Mouse (Mus musculus): ENCODE measurements around the gene Sf3b1. TPM values are rescaled to one million over a fixed set of nuclear protein-coding genes. Genes with fewer than 3 reads are reported as not detected.
"Not testable (repeated sequence)": the region's sequence is repeated elsewhere in the genome, so short reads cannot be mapped to it uniquely, and the experiment has no call there.

The Sf3b1 gene
- total RNA-seq, 2 experiments from 2014 or later: 142 to 175 TPM

DNA sequence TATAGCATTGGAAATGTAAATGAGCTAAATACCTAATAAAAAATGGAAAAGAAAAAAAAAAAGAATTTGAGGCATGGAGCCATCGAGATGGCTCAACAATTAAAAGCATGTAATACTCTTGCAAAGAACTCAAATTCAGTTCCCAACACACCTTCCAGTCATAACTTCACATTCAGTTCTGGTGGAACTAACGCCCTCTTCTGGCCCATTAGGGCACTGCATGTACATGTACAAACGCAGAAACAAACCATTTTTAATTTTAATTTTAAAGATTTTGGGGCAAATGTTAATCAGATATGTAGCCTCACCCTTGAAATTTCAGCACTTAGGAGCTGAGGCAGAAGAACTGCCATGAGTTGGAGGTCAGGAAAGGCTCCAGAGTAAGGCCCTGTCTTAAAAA, 68.8 kb downstream of the Sf3b1 start:
- DNase-seq (ENCODE audit: low spot score in 2 of 2): no peak

DNA sequence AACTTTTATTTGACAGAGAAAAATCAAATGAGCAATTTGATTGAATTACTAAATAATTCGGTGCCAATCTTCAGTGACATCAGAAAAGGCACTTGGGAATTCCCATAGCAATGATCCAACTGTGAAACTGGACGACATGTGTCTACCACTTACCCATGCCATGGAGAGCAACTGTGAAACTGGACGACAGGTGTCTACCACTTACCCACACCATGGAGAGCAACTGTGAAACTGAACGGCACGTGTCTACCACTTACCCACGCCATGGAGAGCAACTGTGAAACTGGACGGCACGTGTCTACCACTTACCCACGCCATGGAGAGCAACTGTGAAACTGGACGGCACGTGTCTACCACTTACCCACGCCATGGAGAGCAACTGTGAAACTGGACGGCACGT, 70.3 kb downstream of the Sf3b1 start:
- DNase-seq (ENCODE audit: low spot score in 2 of 2): not testable (repeated sequence)

DNA sequence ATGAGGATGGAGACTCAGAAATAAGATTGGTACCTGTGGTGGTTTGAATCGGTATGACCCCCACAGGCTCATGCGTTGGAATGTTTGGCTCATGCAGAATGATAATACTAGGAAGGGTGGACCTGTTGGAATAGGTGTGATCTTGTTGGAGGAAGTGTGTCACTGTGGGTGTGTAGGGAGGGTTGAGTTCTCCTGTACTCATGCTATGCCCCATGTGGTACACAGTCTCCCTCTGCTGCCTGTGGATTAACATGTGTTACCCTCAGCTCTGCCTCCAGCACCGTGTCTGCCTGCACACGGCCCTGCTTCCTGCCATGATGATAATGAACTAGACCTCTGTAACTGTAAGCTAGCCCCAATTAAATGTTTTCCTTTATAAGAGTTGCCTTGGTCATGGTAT, 72.4 kb downstream of the Sf3b1 start:
- DNase-seq (ENCODE audit: low spot score in 2 of 2): no peak

DNA sequence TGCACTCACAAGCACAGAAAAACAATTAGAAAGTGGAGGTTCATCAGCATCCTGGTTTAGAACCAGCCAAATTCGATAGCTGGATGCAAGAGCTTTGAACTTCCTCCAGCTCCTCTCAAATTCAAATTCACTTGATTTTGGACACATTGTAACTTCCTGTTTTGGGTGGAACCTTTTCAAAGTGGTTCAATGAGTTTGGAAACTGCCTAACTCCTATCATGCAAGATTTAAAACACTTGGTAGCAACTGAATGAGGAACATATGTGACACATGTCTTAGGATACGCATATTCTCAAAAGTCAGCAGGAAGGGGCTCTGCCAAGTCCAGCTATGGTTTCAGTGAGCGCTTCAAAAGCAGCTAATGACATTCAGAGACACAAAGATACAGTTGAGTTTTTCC, 82.6 kb downstream of the Sf3b1 start:
- no peak for DNase-seq (ENCODE audit: low spot score in 2 of 2)

DNA sequence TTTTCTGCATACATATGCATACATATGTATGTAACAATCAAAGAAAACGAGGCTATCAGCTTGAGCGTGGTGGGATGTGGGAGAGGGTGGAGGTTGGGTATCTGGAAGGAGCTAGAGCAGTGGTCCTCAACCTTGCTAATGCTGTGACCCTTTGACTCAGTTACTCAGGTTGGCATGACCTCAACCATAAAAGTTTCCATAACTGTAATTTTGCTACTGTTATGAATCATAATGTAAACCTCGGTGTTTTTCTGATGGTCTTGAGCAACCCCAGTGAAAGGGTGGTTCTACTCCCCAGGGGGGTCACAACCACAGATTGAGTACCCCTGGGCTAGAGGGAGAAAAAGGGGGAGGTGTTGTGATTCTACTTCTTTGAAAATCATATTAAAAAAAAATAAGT, 91.8 kb downstream of the Sf3b1 start:
- DNase-seq (ENCODE audit: low spot score in 2 of 2): no peak

Other genes starting within 250 kb of the Sf3b1 start
- gene Ankrd44, start 101.1 kb downstream of the Sf3b1 start, total RNA-seq (2021): 10 to 100 TPM; 24.3 to 26.0 TPM
- 10 to 100 TPM; 19.8 to 22.6 TPM for gene Coq10b, start 25.3 kb upstream of the Sf3b1 start, total RNA-seq (2021)
- 10 to 100 TPM; 95.2 to 98.3 TPM for gene Hspe1, start 60.7 kb upstream of the Sf3b1 start, total RNA-seq (2021)
- gene Hspd1, start 60.8 kb upstream of the Sf3b1 start, total RNA-seq (2021): 100 to 1,000 TPM; 173 to 192 TPM
- gene Mob4, start 103.8 kb upstream of the Sf3b1 start, total RNA-seq (2021): 10 to 100 TPM; 63.3 to 67.0 TPM
- 10 to 100 TPM; 29.6 to 31.8 TPM for gene Rftn2, start 199.3 kb upstream of the Sf3b1 start, total RNA-seq (2021)
- gene Mars2, start 209.7 kb upstream of the Sf3b1 start, total RNA-seq (2021): 10 to 100 TPM; 10.6 TPM

Measured in layer of hippocampus, postnatal 14 days (tissue).